Mouse (Mus musculus) cerebellum, adult 8-10 months (tissue): Measurements from ENCODE around the gene Atrx.

Experiments
- DNase-seq: peaks from one replicate; pipeline ENCODE4 v3.0.0; 2022

Gene Atrx

GRCm38 (mm10) chrX:105767177-105767764, 161.9 kb downstream of the Atrx start:
- DNase-seq: peak; percentile 5

GRCm38 (mm10) chrX:105766013-105766412, 163.2 kb downstream of the Atrx start:
- no peak for DNase-seq

- DNase-seq: no peak
Observed at GRCm38 (mm10) chrX:105765005-105765706, 164.0 kb downstream of the Atrx start.

- no peak for DNase-seq
Observed at GRCm38 (mm10) chrX:105764162-105765004, 164.8 kb downstream of the Atrx start, which contains the start of gene Fgf16. Fgf16 (plus strand) TSS chrX:105764279.

GRCm38 (mm10) chrX:105763612-105764011, 165.6 kb downstream of the Atrx start:
- peak; percentile 5 for DNase-seq

GRCm38 (mm10) chrX:105762847-105763527, 166.2 kb downstream of the Atrx start:
- peak; percentile 12 for DNase-seq
